Mouse (Mus musculus) heart, postnatal 10 days (tissue): ENCODE data around the gene Rab5b. TPM values are rescaled to one million over a fixed set of nuclear protein-coding genes. Genes with fewer than 3 reads are reported as not detected.

Source experiments
- DNase-seq, 2 experiments: peaks; one replicate each; pipeline ENCODE4 v3.0.0; 2021
- intact Hi-C: fragments of 180-260 bp; cut with DNase I; formaldehyde crosslinking; loops from one replicate; pipeline ENCODE4 v1.15.1; 2025
- total RNA-seq, 2 experiments: library from RNA; stranded (reverse); gene quantifications; 2 replicates each; pipeline ENCODE4 v1.2.3; 2021

The Rab5b gene
- total RNA-seq, 2 experiments from 2014 or later, result 74.3 to 78.1 TPM

GRCm38 (mm10) chr10:128700712-128701111 is 4.6 kb upstream of the Rab5b start:
- no peak for DNase-seq
- intact Hi-C loops, result no loop called here

GRCm38 (mm10) chr10:128699611-128700010 is 3.5 kb upstream of the Rab5b start:
- intact Hi-C loops, result no loop called here
- no peak for DNase-seq

- intact Hi-C loops, result no loop called here
- no peak for DNase-seq
Measured at GRCm38 (mm10) chr10:128699006-128699405, 2.9 kb upstream of the Rab5b start.

- DNase-seq, result no peak
- intact Hi-C loops, result no loop called here
Measured at GRCm38 (mm10) chr10:128697072-128697725, 1.1 kb upstream of the Rab5b start.

- no peak for DNase-seq
- intact Hi-C loops, result no loop called here
Measured at GRCm38 (mm10) chr10:128695411-128695991, 563 bp downstream of the Rab5b start.

- intact Hi-C loops, result loop anchor here (2.0 to 5.0 kb wide), 3 partner anchors 48 to 107 kb away; partner anchors contain the start of genes Pa2g4 and Rps26
- DNase-seq, result peak; percentile 41 to 52
Measured at GRCm38 (mm10) chr10:128674469-128675008, 21.5 kb downstream of the Rab5b start.

GRCm38 (mm10) chr10:128673763-128674468 is 22.1 kb downstream of the Rab5b start, which contains the start of gene Suox:
Gene Suox, minus strand, starts transcription at chr10:128674073.
- DNase-seq, result peak; percentile 84 to 88

GRCm38 (mm10) chr10:128671148-128671547 is 24.9 kb downstream of the Rab5b start:
- intact Hi-C loops, result loop anchor here (5.0 kb wide), 2 partner anchors 59 to 104 kb away; partner anchors contain the start of gene Pa2g4
- no peak for DNase-seq

More at GRCm38 (mm10) chr10:128673763-128674468, 22.1 kb downstream of the Rab5b start, which contains the start of gene Suox:
- intact Hi-C loops, result loop anchor here (2.0 to 5.0 kb wide), 3 partner anchors 47 to 107 kb away; partner anchors contain the start of genes Pa2g4 and Rps26

- peak; percentile 19 to 34 for DNase-seq
- intact Hi-C loops, result no loop called here
Measured at GRCm38 (mm10) chr10:128668790-128669672, 27.0 kb downstream of the Rab5b start.

GRCm38 (mm10) chr10:128665806-128666205 is 30.3 kb downstream of the Rab5b start:
- intact Hi-C loops, result no loop called here
- DNase-seq, result no peak

GRCm38 (mm10) chr10:128665307-128665706 is 30.8 kb downstream of the Rab5b start:
- no peak for DNase-seq
- intact Hi-C loops, result no loop called here

GRCm38 (mm10) chr10:128664808-128665207 is 31.3 kb downstream of the Rab5b start:
- no peak for DNase-seq
- intact Hi-C loops, result no loop called here

GRCm38 (mm10) chr10:128663441-128664220 is 32.4 kb downstream of the Rab5b start:
- intact Hi-C loops, result no loop called here
- DNase-seq, result no peak

GRCm38 (mm10) chr10:128662465-128662864 is 33.6 kb downstream of the Rab5b start:
- intact Hi-C loops, result no loop called here
- no peak for DNase-seq

GRCm38 (mm10) chr10:128659490-128659889 is 36.6 kb downstream of the Rab5b start:
- intact Hi-C loops, result no loop called here
- DNase-seq, result no peak

GRCm38 (mm10) chr10:128657844-128658243 is 38.2 kb downstream of the Rab5b start:
- no peak for DNase-seq
- intact Hi-C loops, result no loop called here

GRCm38 (mm10) chr10:128656731-128657130 is 39.3 kb downstream of the Rab5b start:
- intact Hi-C loops, result no loop called here
- no peak for DNase-seq

- intact Hi-C loops, result no loop called here
- no peak for DNase-seq
Measured at GRCm38 (mm10) chr10:128655254-128655653, 40.8 kb downstream of the Rab5b start.

- DNase-seq, result no peak
- intact Hi-C loops, result no loop called here
Measured at GRCm38 (mm10) chr10:128653866-128654265, 42.2 kb downstream of the Rab5b start.
